Mouse (Mus musculus): ENCODE results near the gene Apol7b.
"Not testable (repeated sequence)": the region's sequence is repeated elsewhere in the genome, so short reads cannot be mapped to it uniquely, and the experiment has no call there.

DNA sequence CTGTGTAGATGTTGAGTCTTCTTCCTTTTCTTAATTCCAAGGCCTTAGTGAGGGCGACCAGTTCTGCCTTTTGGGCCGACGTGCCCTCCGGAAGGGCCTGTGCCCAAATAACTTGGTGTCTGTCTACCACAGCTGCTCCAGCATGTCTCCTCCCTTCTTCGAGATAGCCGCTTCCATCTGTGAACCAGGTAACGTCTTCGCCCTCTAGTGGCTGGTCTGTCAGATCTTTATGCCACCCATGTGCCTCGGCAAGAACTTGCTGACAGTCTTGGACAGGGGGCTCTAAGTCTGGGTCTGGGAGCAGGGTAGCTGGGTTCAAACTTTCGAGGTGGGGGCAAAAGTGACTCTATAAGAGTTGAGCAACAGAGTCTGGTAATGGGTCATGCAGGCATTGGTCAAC, 2.6 kb upstream of the Apol7b start:
- peak; percentile 46 for TF ChIP-seq CTCF (IDR thresholded peaks at IDR 0.05; ENCODE audit: low read depth, low read length)
- not testable (repeated sequence) for TF ChIP-seq EP300 (IDR thresholded peaks at IDR 0.05; ENCODE audit: insufficient read depth, low read depth, low read length)

All from ES-Bruce4 (cell line).